Mouse (Mus musculus) brain, embryonic 14.5 days (tissue): ENCODE results near the gene Srp9. TPM values are rescaled to one million over a fixed set of nuclear protein-coding genes. Genes with fewer than 3 reads are reported as not detected.

ENCODE experiments used
- DNase-seq: peaks from one replicate; pipeline ENCODE4 v3.0.0-alpha.2; 2011; ENCODE audit warnings: low read depth
- CTCF ChIP-seq: fragments of 200-500 bp; IDR thresholded peaks from 2 replicates; pipeline ENCODE4 v1.5.1; 2012; ENCODE audit warnings: inconsistent platforms, mild to moderate bottlenecking, moderate library complexity, borderline replicate concordance; ENCODE audit not compliant: insufficient read depth, insufficient read length; ENCODE audit errors: extremely low read depth
- POLR2A ChIP-seq: fragments of 200-500 bp; IDR thresholded peaks from 2 replicates; pipeline ENCODE4 v1.6.1; 2012; ENCODE audit warnings: mild to moderate bottlenecking, inconsistent platforms, borderline replicate concordance; ENCODE audit not compliant: poor library complexity, insufficient read depth, insufficient read length, severe bottlenecking; ENCODE audit errors: extremely low read depth
- polyA plus RNA-seq: library from polyadenylated mRNA; depleted of rRNA; stranded (reverse); fragments of >200 nt; gene quantifications from 2 replicates; pipeline ENCODE4 v1.2.3, GENCODE M21; 2012; rRNA removed

Gene Srp9
- 82.8 and 88.5 TPM in 2 replicates for polyA plus RNA-seq

DNA sequence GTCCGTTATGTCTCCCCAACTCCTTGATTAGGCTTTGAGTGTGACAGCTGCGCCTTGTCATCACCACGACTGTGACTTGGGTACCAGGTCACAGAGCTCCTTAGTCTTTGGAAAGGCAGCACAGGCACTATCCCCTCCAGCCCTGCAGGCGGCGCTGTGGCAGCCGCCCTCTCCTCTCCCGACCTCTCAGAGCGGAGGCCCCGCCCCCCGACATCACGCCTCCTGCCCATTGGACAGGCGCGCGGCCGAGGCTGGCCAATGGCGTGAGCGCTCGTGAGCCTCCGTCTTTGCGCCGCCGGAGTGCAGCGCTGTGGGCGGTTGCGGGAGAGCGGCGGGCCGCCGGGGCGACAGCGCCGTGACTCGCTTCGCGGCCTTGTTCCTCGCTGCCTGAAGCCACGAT, at the start of gene Srp9:
TSS of gene Srp9 (plus strand) at position 232 of the 400 bp plus-strand sequence.
- peak; percentile 100 for TF ChIP-seq CTCF
- peak; percentile 93 for TF ChIP-seq POLR2A
- peak; percentile 99 for DNase-seq

DNA sequence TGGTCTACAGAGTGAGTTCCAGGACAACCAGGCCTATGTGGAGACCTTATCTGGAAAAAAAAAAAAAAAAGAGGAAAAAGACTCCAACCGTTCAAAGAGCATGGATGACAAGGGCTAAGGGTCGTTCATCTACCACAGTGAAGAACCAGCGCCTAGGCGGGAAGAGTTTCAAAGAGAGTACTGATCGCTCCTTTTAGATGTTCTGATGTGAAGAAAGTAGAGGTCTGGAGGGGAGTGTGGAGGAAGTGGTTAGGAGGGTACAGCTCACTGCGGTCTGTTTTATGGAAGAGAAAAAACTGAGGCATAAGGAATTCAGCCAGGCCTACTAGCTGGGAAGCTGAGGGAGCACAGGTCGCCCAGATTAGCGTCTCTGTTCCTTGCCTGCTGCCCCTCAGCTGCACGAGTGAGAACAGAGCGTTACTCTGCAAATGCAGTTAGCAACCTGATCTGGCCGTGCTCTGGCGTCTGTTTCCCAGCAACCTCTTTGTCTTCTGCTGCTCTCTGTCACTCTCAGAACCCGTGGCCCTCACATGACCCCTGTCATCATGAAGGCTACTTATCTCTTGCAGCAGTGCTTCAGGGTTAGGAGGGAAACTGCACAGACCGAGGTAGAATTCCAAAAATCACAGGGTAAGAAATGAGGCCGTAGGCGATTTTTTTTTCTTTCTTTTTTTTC, 42.7 kb upstream of the Srp9 start:
- DNase-seq = peak; percentile 70
- TF ChIP-seq CTCF (no peak), POLR2A (no peak)

DNA sequence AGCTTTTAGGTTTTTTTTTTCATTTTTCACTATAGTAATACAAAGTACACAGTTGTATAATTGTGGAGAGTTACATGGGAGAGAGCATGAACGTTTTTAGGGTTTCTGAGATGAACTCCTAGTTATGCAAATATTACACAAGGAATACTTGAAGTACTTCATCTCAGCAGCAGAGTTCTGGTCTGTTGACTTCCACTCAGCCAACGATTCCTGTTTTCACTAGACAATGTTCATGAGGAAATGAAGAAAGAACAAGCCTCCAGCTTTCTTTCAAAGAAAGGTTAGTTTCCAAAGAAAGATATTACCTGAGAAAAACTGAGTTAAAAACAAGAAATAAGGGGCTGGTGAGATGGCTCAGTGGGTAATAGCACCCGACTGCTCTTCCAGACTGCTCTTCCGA, 41.1 kb upstream of the Srp9 start:
- TF ChIP-seq CTCF = no peak
- TF ChIP-seq POLR2A = no peak
- no peak for DNase-seq

DNA sequence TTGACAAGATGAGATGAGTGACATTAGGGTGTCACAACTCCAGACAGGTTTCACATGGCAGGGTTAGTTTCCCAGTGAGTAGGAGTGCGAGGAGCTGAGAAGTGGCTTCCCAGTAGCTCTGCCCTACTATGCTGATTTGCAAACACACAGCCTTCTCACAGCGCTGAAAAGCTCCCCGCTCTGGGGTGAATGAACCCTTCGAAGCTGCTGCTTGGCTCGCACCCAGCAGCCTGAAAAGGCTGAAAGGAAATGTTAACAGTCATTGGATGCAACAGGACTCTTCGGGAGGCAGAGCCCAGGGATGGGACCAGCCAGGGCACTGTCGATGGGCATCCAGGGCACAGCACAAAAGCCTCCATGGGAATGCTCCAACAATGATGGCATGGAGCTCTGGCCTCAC, 37.8 kb upstream of the Srp9 start:
- no peak for TF ChIP-seq CTCF
- TF ChIP-seq POLR2A = no peak
- peak; percentile 82 for DNase-seq

DNA sequence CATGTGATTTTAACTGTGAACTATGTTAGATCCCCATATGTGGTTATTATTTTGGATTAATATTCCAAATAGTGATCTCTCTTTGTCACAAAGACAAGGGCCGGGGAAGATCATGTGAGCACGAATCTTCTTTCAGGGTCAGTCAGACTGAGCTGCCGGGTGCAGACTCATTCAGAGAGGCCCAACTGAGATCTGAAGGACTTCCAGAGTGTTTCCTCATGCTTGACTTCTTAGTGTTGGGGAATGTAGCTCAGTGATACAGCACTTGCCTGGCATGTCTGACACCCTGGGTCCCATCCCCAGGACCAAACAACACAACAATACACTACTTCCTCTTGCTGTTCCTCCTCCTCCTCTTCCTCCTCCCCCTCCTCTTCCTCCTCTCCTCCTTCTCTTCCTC, 37.2 kb upstream of the Srp9 start:
- no peak for TF ChIP-seq POLR2A
- no peak for DNase-seq

DNA sequence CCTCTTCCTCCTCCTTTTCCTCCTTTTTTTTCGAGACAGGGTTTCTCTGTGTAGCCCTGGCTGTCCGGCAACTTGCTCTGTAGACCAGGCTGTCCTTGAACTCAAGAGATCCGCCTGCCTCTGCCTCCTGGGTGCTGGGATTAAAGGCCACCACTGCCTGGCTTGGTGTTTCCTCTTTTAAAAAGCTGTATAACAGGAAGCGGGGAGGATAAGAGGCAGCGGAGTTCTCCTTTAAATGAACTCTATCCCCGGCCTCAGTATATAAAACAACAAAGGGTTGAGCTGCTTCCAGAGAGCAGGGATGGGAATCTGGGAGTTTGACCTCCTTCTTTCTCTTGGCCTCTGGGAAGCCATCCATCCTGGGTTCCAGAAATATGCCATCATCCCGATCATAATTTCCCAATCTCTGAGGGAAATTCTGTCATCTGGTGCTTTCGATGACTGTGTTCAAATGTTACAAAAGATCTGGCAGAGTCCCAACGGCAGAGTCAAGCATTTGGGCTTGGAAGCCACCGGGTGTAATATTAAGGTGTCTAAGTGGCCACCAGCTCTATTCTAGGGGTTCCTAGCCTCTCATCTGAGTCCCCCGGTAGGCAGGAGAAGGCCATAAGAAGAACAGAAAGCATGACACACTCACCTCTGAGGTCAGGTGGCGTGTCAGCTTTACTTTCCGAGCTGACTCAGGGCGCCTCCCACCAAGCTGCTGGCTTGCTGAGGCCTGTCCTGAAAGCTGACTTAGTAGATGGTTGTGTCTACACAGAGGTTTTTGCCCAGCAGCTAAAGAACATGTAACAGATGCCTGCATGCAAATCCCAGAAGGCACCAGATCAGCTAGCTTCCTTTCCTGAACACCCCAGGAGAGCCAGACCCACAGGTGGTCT, 36.5 kb upstream of the Srp9 start:
- TF ChIP-seq CTCF = no peak
- TF ChIP-seq POLR2A = no peak
- no peak for DNase-seq

DNA sequence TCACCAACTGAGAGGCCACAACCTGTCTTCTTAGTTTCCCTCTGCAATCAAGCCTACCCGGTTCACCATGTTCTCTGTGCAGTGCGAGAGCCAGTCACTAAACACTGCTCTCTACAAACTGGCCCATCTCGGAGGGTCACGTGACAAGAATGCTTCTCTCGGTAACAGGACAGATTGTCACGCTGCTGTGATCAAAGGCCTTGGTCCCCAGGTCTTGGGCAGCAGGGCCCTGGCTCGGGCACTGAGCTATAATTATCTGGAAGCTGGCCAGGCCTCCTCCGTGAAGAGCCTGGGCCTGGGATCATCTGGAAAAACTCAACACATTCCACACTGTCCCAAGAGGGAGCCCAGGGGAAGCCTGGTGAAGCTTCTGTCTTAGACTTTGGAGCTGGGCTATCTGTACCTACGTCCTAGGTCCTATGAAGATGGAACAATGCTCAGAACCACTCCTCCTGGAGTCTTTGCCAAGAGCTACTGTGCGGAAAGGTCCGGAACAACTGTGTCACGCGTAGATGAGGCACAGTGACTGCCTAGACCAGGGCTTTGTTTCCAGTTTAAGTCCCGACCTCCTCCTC, 35.6 kb upstream of the Srp9 start:
- peak; percentile 78 for DNase-seq
- TF ChIP-seq POLR2A (no peak), CTCF (no peak)

DNA sequence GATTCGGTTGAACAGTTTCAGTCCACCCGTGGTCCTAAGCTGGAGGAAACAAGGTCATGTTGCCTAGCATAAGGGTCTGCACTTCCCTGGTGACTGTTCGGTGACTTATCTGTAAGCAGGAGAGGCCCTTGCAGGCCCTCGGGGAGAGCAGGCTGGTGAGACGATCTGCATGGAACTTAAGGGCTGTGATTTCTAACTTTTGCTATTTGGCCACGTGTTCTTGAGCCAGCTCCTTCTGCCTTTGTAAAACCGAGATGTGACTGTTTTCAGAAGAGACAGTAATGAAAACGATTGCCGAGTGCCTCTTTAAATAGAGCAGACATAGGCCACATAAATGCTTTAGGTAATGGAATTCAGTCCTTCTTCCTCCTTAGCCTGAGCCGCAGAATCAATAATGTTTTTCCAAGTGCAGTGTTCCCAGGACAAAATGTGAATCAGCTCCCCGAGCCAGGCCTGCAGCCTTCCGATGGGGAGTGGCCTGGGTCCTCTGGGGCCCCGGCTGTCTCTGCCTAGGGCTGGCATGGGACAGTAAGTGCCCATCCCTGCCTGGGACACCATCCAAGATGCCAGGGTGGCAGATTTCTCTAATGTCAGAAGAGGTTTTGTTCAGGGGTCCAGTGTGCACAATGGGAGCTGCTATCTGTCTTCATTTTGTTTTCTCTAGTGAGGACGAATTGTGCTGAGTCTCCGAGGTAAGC, 34.8 kb upstream of the Srp9 start:
- no peak for TF ChIP-seq POLR2A
- TF ChIP-seq CTCF = no peak
- peak; percentile 53 for DNase-seq

DNA sequence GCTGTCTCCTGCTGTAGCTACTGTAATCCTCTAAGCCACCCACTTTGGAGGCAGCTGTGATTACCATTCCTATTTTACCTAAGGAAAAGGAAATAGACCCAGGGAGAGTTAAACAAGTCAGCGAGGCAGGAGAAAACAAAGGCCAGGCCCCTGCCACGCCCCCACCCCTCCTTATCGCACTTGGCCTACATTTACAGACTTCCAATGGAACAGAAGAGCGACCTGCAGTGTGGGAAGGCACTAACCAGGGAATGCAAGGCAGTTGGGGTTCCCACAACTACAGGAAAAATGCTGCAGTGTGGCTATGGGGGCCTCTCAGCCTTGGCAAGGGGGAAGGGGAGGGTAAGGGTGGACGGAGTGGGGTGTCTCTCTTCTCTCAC, 34.2 kb upstream of the Srp9 start:
- TF ChIP-seq CTCF (no peak), POLR2A (no peak)
- DNase-seq = peak; percentile 44

DNA sequence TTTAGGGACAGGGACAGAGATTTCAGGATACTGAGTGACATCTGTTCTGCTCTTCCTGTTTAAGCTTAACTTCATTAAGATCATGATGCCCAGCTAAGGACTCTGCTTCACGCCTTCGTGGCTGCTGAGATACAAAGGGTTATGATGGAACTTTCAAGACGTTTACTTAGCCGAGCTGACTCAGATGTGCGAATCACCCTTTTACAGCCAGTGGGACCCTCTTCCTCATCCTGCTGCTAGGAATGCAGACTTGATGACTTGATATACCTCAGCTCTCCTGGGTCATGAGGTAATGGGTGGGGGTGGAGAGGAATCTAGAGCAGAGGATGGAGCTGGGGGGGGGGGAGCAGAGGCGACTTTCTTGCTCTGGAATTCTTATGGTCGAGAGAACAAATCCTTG, 33.3 kb upstream of the Srp9 start:
- no peak for DNase-seq
- no peak for TF ChIP-seq POLR2A
- TF ChIP-seq CTCF = no peak

DNA sequence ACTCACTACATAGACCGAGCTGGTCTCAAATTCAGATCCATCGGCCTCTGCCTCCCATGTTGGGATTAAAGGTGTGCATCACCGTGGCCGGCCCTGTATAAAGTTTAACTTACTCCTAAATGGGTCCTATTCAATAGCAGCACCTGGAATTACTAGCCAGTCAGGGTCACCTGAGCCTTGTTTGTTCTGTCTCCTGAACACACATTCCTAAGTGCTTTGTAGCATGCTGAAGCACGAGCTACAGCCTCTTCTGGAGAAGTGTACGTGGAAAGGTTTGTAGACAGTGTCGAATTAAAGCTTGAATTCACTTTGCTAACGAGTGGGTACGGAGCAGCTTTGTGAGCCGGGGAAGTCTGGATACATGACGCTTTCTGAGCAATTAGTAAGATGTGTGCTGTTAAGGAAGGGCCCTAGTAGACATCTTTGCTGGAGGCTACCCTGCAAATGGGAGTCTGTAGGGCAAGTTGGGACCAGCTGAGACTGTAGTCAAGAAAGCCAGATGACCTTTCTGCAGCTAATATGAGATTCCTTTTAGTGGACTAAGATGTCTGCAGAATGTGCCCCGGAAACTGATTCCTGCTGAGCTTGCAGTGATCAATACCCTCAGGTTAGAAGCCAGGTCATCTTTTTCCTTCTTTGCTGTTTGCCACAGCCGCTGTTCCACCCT, 32.7 kb upstream of the Srp9 start:
- no peak for DNase-seq
- TF ChIP-seq POLR2A (no peak), CTCF (no peak)

DNA sequence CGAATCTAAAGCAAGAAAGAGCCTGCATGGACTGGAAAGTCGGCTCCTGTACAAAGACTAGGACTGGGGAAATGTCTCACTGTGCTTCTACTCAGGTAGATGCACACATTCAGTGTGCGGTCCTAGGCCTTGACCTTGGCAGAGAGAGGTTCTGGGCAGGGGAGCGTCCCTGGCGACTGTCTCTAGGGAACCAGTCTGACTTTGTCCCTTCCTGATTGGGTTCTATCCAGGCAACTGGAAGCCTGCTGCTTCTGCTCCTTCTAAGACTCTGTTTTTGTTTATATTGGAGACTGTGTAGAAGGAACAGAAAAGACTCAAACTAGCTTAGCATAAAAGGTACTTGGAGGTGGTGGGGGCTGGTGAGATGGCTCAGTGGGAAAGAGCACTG, 32.1 kb upstream of the Srp9 start:
- no peak for TF ChIP-seq CTCF
- no peak for TF ChIP-seq POLR2A
- no peak for DNase-seq
